Mouse (Mus musculus) heart, embryonic 11.5 days (tissue): ENCODE measurements around the gene Ipo13. TPM values are rescaled to one million over a fixed set of nuclear protein-coding genes. Genes with fewer than 3 reads are reported as not detected.

ENCODE experiments used
- ATAC-seq: fragments of 200-750 bp; cut with Nextera tagmentation; replicated peaks from 2 replicates; pipeline ENCODE4 v1.8.0; 2017; ENCODE audit warnings: moderate library complexity; ENCODE audit not compliant: insufficient number of reproducible peaks, low FRiP score, low TSS enrichment
- H3K27ac ChIP-seq: fragments of 300-500 bp; sonication (generic); 2 replicates; pipeline ENCODE4 v1.5.1; 2014; ENCODE audit warnings: mild to moderate bottlenecking, low read depth, low read length
- H3K27me3 ChIP-seq: fragments of 300-500 bp; sonication (generic); 2 replicates; pipeline ENCODE4 v1.6.1; 2014; ENCODE audit warnings: mild to moderate bottlenecking, low read length, mixed read lengths; ENCODE audit not compliant: control insufficient read depth, insufficient read depth
- H3K36me3 ChIP-seq: fragments of 300-500 bp; sonication (generic); 2 replicates; pipeline ENCODE4 v1.6.1; 2014; ENCODE audit warnings: mild to moderate bottlenecking, low read length, moderate library complexity, mixed read lengths; ENCODE audit not compliant: control insufficient read depth, insufficient read depth
- H3K4me1 ChIP-seq: fragments of 300-500 bp; sonication (generic); 2 replicates; pipeline ENCODE4 v1.6.1; 2014; ENCODE audit warnings: low read length; ENCODE audit not compliant: control insufficient read depth, insufficient read depth
- H3K4me2 ChIP-seq: fragments of 300-500 bp; sonication (generic); 2 replicates; pipeline ENCODE4 v1.6.1; 2014; ENCODE audit warnings: mild to moderate bottlenecking, moderate library complexity
- H3K4me3 ChIP-seq: fragments of 300-500 bp; sonication (generic); 2 replicates; pipeline ENCODE4 v1.5.1; 2014; ENCODE audit warnings: low read depth, low read length
- H3K9ac ChIP-seq: fragments of 300-500 bp; sonication (generic); 2 replicates; pipeline ENCODE4 v1.6.1; 2014; ENCODE audit warnings: mild to moderate bottlenecking, low read depth, low read length, moderate library complexity
- H3K9me3 ChIP-seq: fragments of 300-500 bp; sonication (generic); replicated peaks from 2 replicates; pipeline ENCODE4 v1.6.1; 2016; ENCODE audit warnings: low read length; ENCODE audit not compliant: control insufficient read depth
- WGBS: fragments of 180-500 bp; shearing (Covaris S2); extraction: QIAGEN DNeasy Blood & Tissue Kit; methylation state at CpG from one replicate; pipeline ENCODE4 v1.1.7; 2014; ENCODE audit not compliant: insufficient replicate concordance; 5-methylcytosine and 5-hydroxymethylcytosine counted together
- polyA plus RNA-seq: library from polyadenylated mRNA; unstranded; fragments of >200 nt; fragmentation: Nextera tagmentation; extraction: Ambion mirVana; gene quantifications from 2 replicates; pipeline ENCODE4 v1.2.1, GENCODE M21; 2014

Ipo13 gene
- polyA plus RNA-seq, 1 experiment from 2014 or later = 31.6 TPM

- no peak overlapping the region for H3K4me3 ChIP-seq
- H3K9ac ChIP-seq = no peak overlapping the region
- peaks cover 4% of the 10 kb centered on the region for H3K4me1 ChIP-seq
- ATAC-seq = no peak
- WGBS = 11% methylated on average over 9 of the region's 9 CpGs
- no peak overlapping the region for H3K27ac ChIP-seq
- no peaks in the 10 kb centered on the region for H3K27me3 ChIP-seq
- H3K4me2 ChIP-seq = no peak overlapping the region
- peaks cover 8% of the 10 kb centered on the region for H3K36me3 ChIP-seq
- no peaks in the 10 kb centered on the region for H3K9me3 ChIP-seq
Observed at GRCm38 (mm10) chr4:117893376-117893775, 21.4 kb downstream of the Ipo13 start.

GRCm38 (mm10) chr4:117891738-117892161 is 23.0 kb downstream of the Ipo13 start, which contains the start of gene Dph2:
TSS of gene Dph2 (minus strand) at chr4:117892032.
- Histone ChIP-seq H3K36me3 (peaks cover 7% of the 10 kb centered on the region), H3K27ac (no peak within 1 kb of the TSS), H3K9me3 (no peaks in the 10 kb centered on the region), H3K27me3 (no peaks in the 10 kb centered on the region), H3K4me3 (peak within 1 kb of the TSS; percentile 87), H3K4me1 (peaks cover 4% of the 10 kb centered on the region), H3K9ac (peak within 1 kb of the TSS; percentile 67), H3K4me2 (peak within 1 kb of the TSS; percentile 71)
- under 1% methylated on average over 21 of the region's 21 CpGs for WGBS
- ATAC-seq = peak; percentile 65

GRCm38 (mm10) chr4:117890750-117891149 is 24.0 kb downstream of the Ipo13 start:
- 87% methylated on average over 8 of the region's 8 CpGs for WGBS
- H3K4me3 ChIP-seq = no peak overlapping the region
- peak overlapping the region; percentile 71 for H3K4me2 ChIP-seq
- peaks cover 9% of the 10 kb centered on the region for H3K4me1 ChIP-seq
- no peaks in the 10 kb centered on the region for H3K27me3 ChIP-seq
- no peak overlapping the region for H3K27ac ChIP-seq
- H3K9me3 ChIP-seq = no peaks in the 10 kb centered on the region
- ATAC-seq = no peak
- H3K36me3 ChIP-seq = peaks cover 5% of the 10 kb centered on the region
- no peak overlapping the region for H3K9ac ChIP-seq

GRCm38 (mm10) chr4:117890031-117890430 is 24.8 kb downstream of the Ipo13 start:
- Histone ChIP-seq H3K4me1 (peaks cover 9% of the 10 kb centered on the region), H3K4me3 (no peak overlapping the region), H3K9me3 (no peaks in the 10 kb centered on the region), H3K36me3 (peaks cover 9% of the 10 kb centered on the region), H3K9ac (no peak overlapping the region), H3K27me3 (no peaks in the 10 kb centered on the region), H3K4me2 (no peak overlapping the region), H3K27ac (no peak overlapping the region)
- ATAC-seq = no peak
- 87% methylated on average over 14 of the region's 14 CpGs for WGBS

- Histone ChIP-seq H3K36me3 (peaks cover 13% of the 10 kb centered on the region), H3K4me2 (no peak overlapping the region), H3K27me3 (no peaks in the 10 kb centered on the region), H3K27ac (no peak overlapping the region), H3K4me1 (peaks cover 9% of the 10 kb centered on the region), H3K4me3 (no peak overlapping the region), H3K9me3 (no peaks in the 10 kb centered on the region), H3K9ac (no peak overlapping the region)
- 85% methylated on average over 15 of the region's 15 CpGs for WGBS
- no peak for ATAC-seq
Observed at GRCm38 (mm10) chr4:117889471-117889870, 25.3 kb downstream of the Ipo13 start.

- H3K4me1 ChIP-seq = peaks cover 16% of the 10 kb centered on the region
- H3K9ac ChIP-seq = no peak overlapping the region
- H3K36me3 ChIP-seq = peaks cover 11% of the 10 kb centered on the region
- H3K4me2 ChIP-seq = peak overlapping the region; percentile 76
- no peak for ATAC-seq
- H3K9me3 ChIP-seq = no peaks in the 10 kb centered on the region
- 0 out of 2 replicates have a peak overlapping the region, but pooled peaks have one; percentile 99 for H3K4me3 ChIP-seq
- H3K27me3 ChIP-seq = no peaks in the 10 kb centered on the region
- 65% methylated on average over 2 of the region's 2 CpGs for WGBS
- no peak overlapping the region for H3K27ac ChIP-seq
Observed at GRCm38 (mm10) chr4:117887920-117888319, 26.9 kb downstream of the Ipo13 start.

GRCm38 (mm10) chr4:117887133-117887532 is 27.7 kb downstream of the Ipo13 start, which contains the start of gene Atp6v0b:
TSS of gene Atp6v0b (minus strand) at chr4:117887333.
- under 1% methylated on average over 37 of the region's 37 CpGs for WGBS
- H3K9me3 ChIP-seq = no peaks in the 10 kb centered on the region
- H3K4me1 ChIP-seq = peaks cover 16% of the 10 kb centered on the region
- peak; percentile 90 for ATAC-seq
- peak within 1 kb of the TSS; percentile 76 for H3K4me2 ChIP-seq
- peak within 1 kb of the TSS; percentile 99 for H3K4me3 ChIP-seq
- H3K36me3 ChIP-seq = peaks cover 11% of the 10 kb centered on the region
- peak within 1 kb of the TSS; percentile 90 for H3K9ac ChIP-seq
- H3K27ac ChIP-seq = 0 out of 2 replicates have a peak within 1 kb of the TSS, but pooled peaks have one; percentile 18
- no peaks in the 10 kb centered on the region for H3K27me3 ChIP-seq

GRCm38 (mm10) chr4:117886644-117887043 is 28.2 kb downstream of the Ipo13 start:
- 0 out of 2 replicates have a peak, but pooled peaks have one; percentile 4 for ATAC-seq
- Histone ChIP-seq H3K36me3 (peaks cover 11% of the 10 kb centered on the region), H3K4me3 (peak overlapping the region; percentile 99), H3K27me3 (no peaks in the 10 kb centered on the region), H3K9me3 (no peaks in the 10 kb centered on the region), H3K9ac (peak overlapping the region; percentile 90), H3K27ac (0 out of 2 replicates have a peak overlapping the region, but pooled peaks have one; percentile 18), H3K4me2 (peak overlapping the region; percentile 76), H3K4me1 (peaks cover 16% of the 10 kb centered on the region)
- 3% methylated on average over 24 of the region's 24 CpGs for WGBS

GRCm38 (mm10) chr4:117885994-117886393 is 28.8 kb downstream of the Ipo13 start:
- H3K36me3 ChIP-seq = peaks cover 12% of the 10 kb centered on the region
- H3K4me1 ChIP-seq = peaks cover 11% of the 10 kb centered on the region; the same call in 1 of the 2 replicates
- H3K27ac ChIP-seq = no peak overlapping the region
- H3K4me3 ChIP-seq = peak overlapping the region; percentile 99
- 73% methylated on average over 9 of the region's 9 CpGs for WGBS
- no peak for ATAC-seq
- H3K9ac ChIP-seq = 0 out of 2 replicates have a peak overlapping the region, but pooled peaks have one; percentile 90
- no peaks in the 10 kb centered on the region for H3K27me3 ChIP-seq
- peak overlapping the region; percentile 76 for H3K4me2 ChIP-seq
- no peaks in the 10 kb centered on the region for H3K9me3 ChIP-seq
